Mouse (Mus musculus) layer of hippocampus, adult 6 months (tissue): ENCODE results near the gene Slc38a8. TPM values are rescaled to one million over a fixed set of nuclear protein-coding genes. Genes with fewer than 3 reads are reported as not detected.

Source experiments
- long read RNA-seq, 2 experiments: library from polyadenylated mRNA; unstranded; transcript quantifications; one replicate each; pipeline ENCODE4 v2.0.0; 2019 to 2020
- polyA plus RNA-seq: library from polyadenylated mRNA; unstranded; fragments of <200 nt; fragmentation: Nextera tagmentation; gene quantifications from 2 replicates; pipeline ENCODE4 v1.2.3, GENCODE M21; 2021

The Slc38a8 gene
- not detected in 2 replicates for polyA plus RNA-seq
- long read RNA-seq, experiment 1 = 0 reads
- long read RNA-seq, experiment 2 = 0 reads

DNA sequence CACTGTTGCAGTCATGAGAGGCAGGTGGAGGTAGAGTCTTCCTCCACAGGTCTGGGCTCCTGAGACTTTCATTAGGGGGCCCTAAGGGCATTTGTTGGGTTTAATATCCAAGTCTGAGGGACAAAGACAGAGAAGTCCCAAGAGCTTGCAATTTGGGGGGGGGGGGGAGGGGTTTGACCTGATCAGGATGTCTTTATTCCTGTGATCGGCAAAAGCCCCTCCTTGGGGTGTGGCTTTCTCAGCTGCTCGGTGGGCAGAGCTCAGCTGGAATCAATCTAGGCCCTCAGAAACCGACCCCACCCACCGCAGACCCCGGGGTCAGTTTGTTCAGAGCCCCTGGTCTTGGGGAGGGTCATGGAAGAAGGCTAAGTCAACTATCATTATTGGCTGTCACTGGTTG, at the start of gene Slc38a8:
Gene Slc38a8 (minus strand): TSS at position 101 of the 400 bp plus-strand sequence.

DNA sequence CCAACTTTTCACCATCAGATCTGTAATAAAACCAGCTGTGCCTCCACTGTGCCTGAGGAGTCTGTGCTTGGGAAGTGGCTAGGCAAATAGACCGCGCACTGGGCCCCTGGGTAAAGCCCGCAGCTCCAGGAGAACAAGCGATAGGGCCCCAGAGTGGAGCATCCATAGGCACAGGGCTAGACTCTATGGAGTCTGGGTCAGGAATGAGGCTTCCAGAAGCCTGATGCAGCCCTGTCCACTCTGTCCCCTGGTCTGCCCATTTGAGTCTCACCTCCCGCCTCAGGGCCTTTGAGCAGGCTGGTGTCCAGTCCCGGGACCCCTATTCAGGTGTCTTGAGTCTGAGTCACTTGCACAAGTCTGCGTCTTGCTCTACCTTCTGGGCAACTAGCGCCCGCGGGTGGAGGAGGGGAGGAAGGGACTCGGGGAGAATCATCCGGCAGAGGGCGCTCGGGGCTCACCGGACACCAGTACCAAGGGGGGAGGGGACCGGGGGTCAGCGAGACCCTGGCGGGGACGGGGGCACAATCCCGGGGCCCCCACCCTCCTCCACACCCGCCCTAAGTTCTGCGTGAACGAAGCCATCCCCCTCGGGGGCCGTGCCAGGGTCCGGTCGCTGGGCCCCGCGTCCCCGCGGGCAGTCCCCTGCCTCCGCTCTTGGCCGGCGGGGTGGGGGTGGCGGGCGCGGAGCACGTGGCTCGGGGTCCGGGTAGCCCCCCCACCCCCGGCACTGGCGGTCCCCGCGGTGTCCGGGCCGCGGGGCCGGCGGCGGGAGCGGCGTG, 55.1 kb downstream of the Slc38a8 start, which contains the start of gene Necab2:
Gene Necab2 (plus strand): TSS at position 509 of the 779 bp plus-strand sequence.

DNA sequence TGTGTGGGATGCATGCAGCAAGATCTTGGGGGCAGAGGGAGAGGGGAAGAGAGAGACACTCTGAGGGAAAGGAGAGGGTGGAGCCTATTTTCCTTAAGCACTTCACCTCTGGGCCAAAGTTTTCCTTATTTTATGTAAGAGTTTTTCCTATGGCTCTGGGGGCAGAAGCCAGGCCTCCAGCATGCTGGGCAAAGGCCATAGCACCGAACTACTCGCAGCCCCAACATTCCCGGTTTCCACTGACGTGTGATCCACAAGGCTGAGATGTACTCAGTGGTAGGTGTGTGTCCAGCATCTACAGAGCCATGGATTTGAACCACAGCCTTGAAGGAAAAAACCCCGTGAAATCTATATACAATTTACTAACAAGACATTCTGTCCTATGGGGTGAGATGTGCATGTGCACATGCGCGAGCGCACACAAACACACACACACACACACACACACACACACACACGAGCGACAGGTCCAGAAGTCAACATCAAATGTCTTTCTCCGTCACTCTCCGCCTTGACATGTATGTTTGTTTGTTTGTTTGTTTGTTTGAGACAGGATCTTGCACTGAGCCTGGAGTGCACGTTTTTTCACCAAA, 67.8 kb downstream of the Slc38a8 start, which contains the start of gene Osgin1:
Gene Osgin1 (plus strand): TSS at position 543 of the 593 bp plus-strand sequence.

Other genes starting within 250 kb of the Slc38a8 start
- gene Hsbp1, start 157.2 kb downstream of the Slc38a8 start, polyA plus RNA-seq = 795 and 801 TPM in 2 replicates
- 18.0 and 25.3 TPM in 2 replicates for gene Mlycd, start 106.8 kb downstream of the Slc38a8 start, polyA plus RNA-seq
- 0.63 and 0.73 TPM in 2 replicates for gene Osgin1, start 67.6 kb downstream of the Slc38a8 start, polyA plus RNA-seq
- gene Necab2, start 55.0 kb downstream of the Slc38a8 start, polyA plus RNA-seq = 60.4 and 76.7 TPM in 2 replicates
- gene Mbtps1, start 57.0 kb upstream of the Slc38a8 start, polyA plus RNA-seq = 15.0 and 16.7 TPM in 2 replicates
- 39.3 and 40.8 TPM in 2 replicates for gene Hsdl1, start 73.5 kb upstream of the Slc38a8 start, polyA plus RNA-seq
- gene Dnaaf1, start 73.5 kb upstream of the Slc38a8 start, polyA plus RNA-seq = 0.79 and 0.95 TPM in 2 replicates
- 3.2 and 3.5 TPM in 2 replicates for gene Taf1c, start 103.5 kb upstream of the Slc38a8 start, polyA plus RNA-seq
- 0.08 TPM in 1 of 2 replicates, not detected in the other for gene Adad2, start 111.0 kb upstream of the Slc38a8 start, polyA plus RNA-seq
- 4.7 TPM in 2 replicates for gene Kcng4, start 134.0 kb upstream of the Slc38a8 start, polyA plus RNA-seq
- 12.7 and 15.6 TPM in 2 replicates for gene Wfdc1, start 164.7 kb upstream of the Slc38a8 start, polyA plus RNA-seq
- gene Atp2c2, start 198.3 kb upstream of the Slc38a8 start, polyA plus RNA-seq = 0.23 and 0.33 TPM in 2 replicates